Mouse (Mus musculus): ENCODE data around the gene Zcchc17.

- TF ChIP-seq CTCF (conservative IDR thresholded peaks at IDR 0.05 in 1 of 2, IDR thresholded peaks at IDR 0.05 in 1 of 2; ENCODE audit: low read depth in 2 of 2, low read length in 2 of 2) (no peak), MYC (IDR thresholded peaks at IDR 0.05; ENCODE audit: low read depth, low read length) (no peak), USF1 (IDR thresholded peaks at IDR 0.05; ENCODE audit: low read depth, low read length) (no peak)
These were observed 23.9 kb downstream of the Zcchc17 start for GRCm38 (mm10) chr4:130335867-130336266.
